Mouse (Mus musculus) left cerebral cortex, adult 9 months (tissue): ENCODE measurements around the gene Sgsm1.

Experiments
- DNase-seq, 2 experiments: peaks; one replicate each; pipeline ENCODE4 v3.0.0; 2022; ENCODE audit warnings: low spot score in 2 of 2

Gene Sgsm1

GRCm38 (mm10) chr5:113219450-113219849 is 91.1 kb downstream of the Sgsm1 start:
- no peak for DNase-seq

DNA sequence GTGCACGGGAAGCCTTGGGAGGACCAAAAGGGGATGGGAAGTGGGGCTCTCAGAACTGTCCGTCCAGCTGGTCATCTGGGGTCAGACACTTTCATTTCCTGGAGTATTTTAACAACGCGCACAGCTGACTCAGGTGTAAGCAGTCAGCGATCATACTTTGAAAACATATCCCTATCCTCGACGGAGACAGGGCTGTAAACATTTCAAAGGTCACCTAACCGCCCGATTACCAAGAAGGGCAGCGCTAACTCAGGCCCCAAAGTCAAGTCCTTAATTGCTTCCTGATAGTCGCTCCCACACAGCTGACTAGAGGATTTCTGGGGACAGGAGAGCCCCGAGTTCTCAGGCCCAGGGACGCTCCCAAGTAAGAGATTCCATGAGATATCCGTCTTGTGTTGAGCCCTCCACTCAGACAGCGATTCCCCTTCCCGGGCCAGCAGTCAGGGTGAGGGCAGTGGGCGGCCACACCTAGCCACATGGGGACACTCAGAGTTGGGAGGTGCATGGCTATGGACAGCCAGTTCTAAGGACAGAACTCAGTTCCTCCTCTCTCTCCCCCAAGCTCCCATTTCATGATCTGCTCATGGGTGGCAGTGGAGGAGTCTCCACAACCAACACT is 91.9 kb downstream of the Sgsm1 start:
- DNase-seq = no peak

DNA sequence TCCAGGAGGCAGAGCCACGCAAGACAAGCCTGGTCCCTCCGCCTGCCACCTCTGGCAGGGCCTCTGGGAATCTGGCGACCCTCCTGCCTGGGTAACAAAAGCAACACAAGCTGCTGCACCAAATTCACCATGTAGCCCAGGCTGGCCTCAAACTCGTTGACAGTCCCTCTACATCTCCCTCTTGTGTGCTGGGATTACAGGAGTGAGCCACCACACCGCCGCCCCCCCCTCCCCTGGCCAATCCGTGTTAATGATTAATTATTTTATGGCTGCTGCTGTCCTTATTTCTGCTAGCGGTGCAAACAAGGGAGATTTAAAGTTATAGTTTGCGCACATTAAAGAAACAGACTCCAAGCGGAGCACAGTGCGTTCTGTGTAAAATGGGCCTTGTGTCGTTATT is 93.5 kb downstream of the Sgsm1 start:
- no peak for DNase-seq

DNA sequence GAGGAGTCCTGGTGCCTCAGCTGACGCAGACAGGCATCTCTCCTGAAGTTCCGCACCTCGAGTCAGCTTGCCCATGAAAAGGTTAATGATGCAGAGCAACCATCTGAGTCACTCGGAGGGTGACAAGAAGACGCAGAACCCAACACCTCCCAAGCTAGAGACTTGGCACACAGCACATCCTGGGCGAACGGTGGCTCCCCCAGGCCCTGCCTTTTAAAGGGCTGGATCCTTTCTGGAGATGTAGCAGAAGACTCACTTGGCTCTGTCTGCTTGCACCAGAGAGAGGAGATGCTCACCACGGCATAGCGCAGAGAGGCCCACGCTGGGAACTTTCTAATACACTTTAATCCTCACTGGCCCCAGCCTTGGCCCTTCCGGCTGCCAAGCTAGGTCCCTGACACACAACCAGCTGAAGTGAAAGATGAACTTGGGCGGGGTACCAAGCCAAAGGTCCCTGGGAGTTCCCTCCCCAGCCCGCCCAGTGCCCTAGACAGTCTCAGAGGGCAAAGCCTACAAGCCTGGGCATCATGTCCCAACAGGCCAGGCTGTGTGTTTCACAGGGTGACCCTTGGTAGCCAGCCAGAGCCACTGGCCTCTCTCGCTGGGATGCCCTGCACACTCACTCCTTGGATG is 94.1 kb downstream of the Sgsm1 start:
- peak in 1 of 2 experiments; percentile 56 for DNase-seq

- no peak for DNase-seq
Measured at GRCm38 (mm10) chr5:113215610-113216011, 95.0 kb downstream of the Sgsm1 start.

DNA sequence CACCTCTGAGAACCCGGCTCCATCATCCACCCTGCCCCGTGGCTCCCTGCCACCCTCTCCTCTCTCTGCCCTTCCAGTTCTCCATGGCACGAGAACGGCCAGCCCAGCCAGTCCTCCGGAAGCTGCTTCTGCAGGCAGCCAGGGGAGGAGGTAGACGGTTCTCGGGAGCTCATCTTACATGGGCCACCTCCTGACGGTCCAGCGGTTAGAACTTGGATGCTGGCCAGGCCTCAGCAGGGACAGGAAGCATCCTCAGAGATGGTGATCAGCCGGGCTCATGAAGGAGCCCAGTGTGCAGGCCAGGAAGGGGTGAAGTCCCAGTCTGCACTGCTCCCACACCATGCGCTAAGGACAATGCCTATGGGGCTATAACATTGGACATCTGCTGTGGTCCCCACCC is 96.1 kb downstream of the Sgsm1 start:
- DNase-seq = no peak

- DNase-seq = no peak
Measured at GRCm38 (mm10) chr5:113214041-113214440, 96.5 kb downstream of the Sgsm1 start.

DNA sequence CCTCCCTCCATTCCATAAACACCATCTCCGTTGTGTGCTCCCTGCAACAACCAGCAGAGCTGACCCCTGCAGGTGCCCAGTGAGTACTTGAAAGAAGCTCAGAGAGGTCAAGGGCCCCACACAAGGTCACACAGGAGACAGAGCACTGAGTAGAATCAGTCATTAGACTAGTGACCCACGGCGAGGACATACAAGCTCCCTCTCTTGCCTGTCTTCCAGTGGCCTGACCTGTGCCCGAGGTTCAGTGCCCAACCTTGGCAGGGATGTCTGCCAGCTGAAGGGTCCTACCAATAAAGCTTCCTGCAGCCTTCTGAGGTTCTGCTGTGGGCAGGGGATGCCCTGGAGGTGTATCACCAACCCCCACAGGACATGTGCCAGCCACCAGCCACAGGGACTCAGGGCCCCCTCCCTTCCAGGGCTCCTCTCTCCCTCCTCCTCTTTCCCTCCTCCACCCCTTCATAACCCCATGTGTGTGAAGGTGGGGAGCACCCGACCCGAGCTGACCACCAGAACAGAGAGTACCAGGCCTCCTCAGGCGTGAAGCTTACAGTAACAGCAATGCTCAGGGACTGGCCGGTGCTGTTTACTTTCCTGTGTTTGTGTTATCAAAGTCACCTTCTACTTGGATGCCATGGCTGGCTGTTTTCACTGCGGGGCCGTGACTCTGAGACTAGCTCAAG is 98.3 kb downstream of the Sgsm1 start:
- no peak for DNase-seq

GRCm38 (mm10) chr5:113210314-113210713 is 100.3 kb downstream of the Sgsm1 start:
- DNase-seq = no peak

- DNase-seq = no peak
Measured at GRCm38 (mm10) chr5:113209898-113210297, 100.7 kb downstream of the Sgsm1 start.

GRCm38 (mm10) chr5:113209401-113209750 is 101.2 kb downstream of the Sgsm1 start:
- no peak for DNase-seq

GRCm38 (mm10) chr5:113208622-113209400 is 101.8 kb downstream of the Sgsm1 start:
- peak in 1 of 2 experiments; percentile 59 for DNase-seq

DNA sequence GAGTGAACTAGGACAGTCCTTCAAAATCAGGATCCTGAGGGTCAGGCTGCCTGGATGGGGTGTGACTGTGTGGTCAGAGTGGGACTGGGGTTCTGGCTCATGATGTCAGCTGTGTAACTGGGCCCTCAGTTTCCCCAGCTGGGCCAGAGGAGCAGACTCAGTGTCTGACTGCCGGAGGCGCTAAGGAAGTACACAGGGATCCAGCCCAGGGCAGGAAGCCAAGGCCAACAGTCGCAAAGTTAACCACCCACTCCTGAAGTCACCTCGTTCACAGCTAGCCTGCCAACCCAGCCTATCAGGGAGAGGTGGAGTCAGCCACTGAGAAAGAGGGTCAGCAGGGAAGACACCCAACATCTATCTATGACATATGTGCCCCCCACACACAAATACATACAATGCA is 102.5 kb downstream of the Sgsm1 start:
- no peak for DNase-seq

GRCm38 (mm10) chr5:113206670-113207352 is 103.8 kb downstream of the Sgsm1 start:
- no peak for DNase-seq

- DNase-seq = no peak
Measured at GRCm38 (mm10) chr5:113204193-113204592, 106.4 kb downstream of the Sgsm1 start.

DNA sequence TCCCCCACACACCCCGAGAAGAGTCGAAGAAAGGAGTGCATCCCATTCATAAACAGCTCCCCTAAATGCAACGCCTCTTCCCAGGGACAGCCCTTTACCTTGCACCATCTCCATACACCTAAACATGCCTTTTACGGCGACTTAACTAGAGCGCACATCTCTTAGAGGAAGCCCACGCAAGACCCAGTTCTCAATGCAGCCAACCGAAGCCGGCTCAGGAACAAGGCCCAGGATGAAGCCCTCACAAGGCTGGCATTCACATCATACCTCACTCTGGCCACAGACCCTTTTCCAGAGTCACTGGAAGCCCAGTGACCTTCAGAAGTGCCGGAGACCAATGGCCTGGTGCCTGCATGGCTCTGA is 110.8 kb downstream of the Sgsm1 start:
- DNase-seq = no peak

DNA sequence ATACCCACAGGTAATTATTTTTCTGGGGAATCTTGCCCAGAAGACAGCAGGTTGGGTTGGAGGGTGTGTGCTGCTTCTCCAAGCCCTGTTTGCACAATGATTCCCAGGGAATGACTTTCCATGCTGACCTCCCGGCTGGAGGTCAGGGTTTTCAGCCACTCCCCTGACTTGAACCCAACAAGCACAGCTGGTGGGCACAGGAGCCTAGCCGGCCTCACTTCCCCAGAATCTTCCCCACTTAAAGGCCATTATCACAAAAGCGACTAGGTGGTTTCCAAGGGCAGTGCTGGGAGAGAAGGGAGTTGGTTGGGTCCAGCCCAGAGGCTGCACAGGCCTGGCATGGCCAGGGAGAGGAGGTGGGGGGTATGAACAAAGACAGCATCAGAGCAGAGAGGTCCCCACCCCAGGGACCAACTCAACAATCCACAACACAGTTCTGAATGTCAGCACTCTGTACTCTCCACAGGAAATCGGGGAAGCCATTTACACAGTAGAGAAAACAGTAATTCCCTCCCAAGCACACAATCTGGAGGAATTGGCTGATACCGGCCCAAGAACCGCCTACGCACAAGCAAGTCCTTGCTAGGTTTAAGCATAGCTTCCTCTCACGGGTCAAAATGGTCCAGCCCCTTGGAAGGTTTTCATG is 111.3 kb downstream of the Sgsm1 start:
- no peak for DNase-seq

- no peak for DNase-seq
Measured at GRCm38 (mm10) chr5:113196916-113197794, 113.4 kb downstream of the Sgsm1 start.

DNA sequence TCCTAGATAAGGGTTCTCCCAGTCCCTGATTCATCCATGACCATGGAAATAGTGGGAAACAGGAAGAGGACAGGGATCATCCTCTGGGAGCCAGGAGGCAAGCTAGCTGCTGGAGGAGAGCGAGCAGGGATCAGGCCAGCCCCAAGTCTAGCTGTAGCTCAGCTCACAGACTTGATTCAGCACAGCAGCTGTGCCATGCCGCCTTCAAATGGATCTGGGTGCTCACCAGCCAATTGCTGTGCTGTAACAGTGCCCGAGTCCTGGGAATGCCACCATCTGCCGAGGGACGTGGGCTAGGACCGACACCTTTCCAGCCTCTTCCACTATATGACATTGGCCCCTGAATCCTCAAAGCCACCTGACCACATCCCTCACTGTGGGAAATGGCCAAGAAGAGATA is 114.7 kb downstream of the Sgsm1 start:
- peak in 1 of 2 experiments; percentile 58 for DNase-seq

DNA sequence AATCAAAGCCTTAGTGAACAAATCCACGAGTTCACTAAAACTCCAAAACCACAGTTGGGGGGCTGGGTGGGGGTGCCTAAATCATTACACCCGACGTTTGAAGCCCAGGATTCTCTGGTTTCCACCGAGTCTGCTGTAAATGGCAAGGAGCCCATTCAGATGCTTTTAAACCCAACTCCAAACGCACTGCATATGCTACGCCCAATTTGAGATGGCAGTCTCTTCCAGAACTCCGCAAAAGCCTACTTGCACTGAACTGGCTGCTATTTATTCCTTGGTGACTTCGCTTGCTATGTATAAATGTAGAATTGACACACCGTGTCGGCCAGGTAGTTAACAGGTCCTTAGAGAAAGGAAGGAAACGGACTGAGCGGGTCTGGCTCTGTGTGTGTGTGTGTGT is 115.1 kb downstream of the Sgsm1 start:
- DNase-seq = peak in 1 of 2 experiments; percentile 48
